Mouse (Mus musculus): ENCODE results near the gene Tgif2.

DNA sequence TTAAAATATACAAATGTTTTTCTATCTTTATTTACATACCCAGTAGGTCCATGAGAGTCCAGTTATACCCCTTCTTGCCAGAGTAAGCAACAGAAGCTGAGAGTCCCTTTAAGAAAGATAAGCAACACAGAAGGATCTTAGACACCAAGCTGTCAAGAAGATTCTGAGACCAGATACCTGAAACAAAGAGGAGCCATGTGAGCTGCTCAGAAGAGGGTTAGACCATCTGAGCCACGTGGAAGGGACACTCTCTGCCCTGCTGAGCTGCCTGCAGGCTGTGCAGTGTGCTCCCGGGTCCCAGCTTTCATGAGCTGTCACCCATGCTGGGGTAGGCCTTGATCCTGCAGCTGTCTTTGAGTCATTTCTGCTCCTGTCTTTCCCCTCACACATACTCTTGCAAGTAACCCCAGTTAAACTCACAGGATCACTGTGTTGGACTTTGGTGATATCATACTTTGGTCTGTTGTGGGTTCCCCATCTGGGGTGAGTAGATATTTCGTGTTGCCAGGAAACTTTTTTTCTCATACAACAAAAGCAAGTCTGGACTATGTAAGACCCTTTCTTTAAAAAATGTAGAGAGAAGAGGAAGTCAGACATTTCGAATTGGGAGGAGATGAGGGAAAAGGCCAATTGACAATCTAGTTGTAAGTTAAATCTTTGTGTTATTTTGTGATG, 36.0 kb upstream of the Tgif2 start:
- no peak for TF ChIP-seq POLR2A (IDR thresholded peaks at IDR 0.05; ENCODE audit: control insufficient read depth in 1 of 2, insufficient read depth in 1 of 2, low read depth in 1 of 2, low read length in 2 of 2, poor library complexity in 1 of 2)
- TF ChIP-seq GABPA (IDR thresholded peaks at IDR 0.05; ENCODE audit: low read depth, low read length) = no peak
- TF ChIP-seq ETS1 (IDR thresholded peaks at IDR 0.05; ENCODE audit: low read depth, low read length) = peak; percentile 92
- peak; percentile 91 for TF ChIP-seq ZNF384 (IDR thresholded peaks at IDR 0.05; ENCODE audit: low read depth, low read length)
- no peak for TF ChIP-seq CHD2 (IDR thresholded peaks at IDR 0.05; ENCODE audit: low read length)
- peak; percentile 84 for TF ChIP-seq TCF12 (IDR thresholded peaks at IDR 0.05; ENCODE audit: low read depth, low read length)
- TF ChIP-seq CTCF (IDR thresholded peaks at IDR 0.05 in 2 of 3, conservative IDR thresholded peaks at IDR 0.05 in 1 of 3; ENCODE audit: control insufficient read depth in 1 of 3, insufficient read depth in 1 of 3, low read depth in 2 of 3, low read length in 3 of 3, poor library complexity in 1 of 3, severe bottlenecking in 1 of 3) = no peak
